Mouse (Mus musculus): ENCODE data around the gene Olfr1383. TPM values are rescaled to one million over a fixed set of nuclear protein-coding genes. Genes with fewer than 3 reads are reported as not detected.

Gene Olfr1383
- polyA plus RNA-seq (2015; fragmentation: Nextera tagmentation; extraction: Ambion mirVana) = not detected in 2 replicates

GRCm38 (mm10) chr11:49519348-49519747 lies at the start of gene Olfr1383:
TSS of gene Olfr1383 (plus strand) at chr11:49519648.

GRCm38 (mm10) chr11:49488770-49489169 lies 30.7 kb upstream of the Olfr1383 start, which contains the start of gene Olfr1385:
TSS of gene Olfr1385 (plus strand) at chr11:49489070.

GRCm38 (mm10) chr11:49527947-49528346 lies 8.5 kb downstream of the Olfr1383 start, which contains the start of gene Olfr1382:
TSS of gene Olfr1382 (plus strand) at chr11:49528247.

GRCm38 (mm10) chr11:49543149-49543548 lies 23.7 kb downstream of the Olfr1383 start, which contains the start of gene Olfr1381:
TSS of gene Olfr1381 (plus strand) at chr11:49543449.

GRCm38 (mm10) chr11:49556578-49556977 lies 37.1 kb downstream of the Olfr1383 start, which contains the start of gene Olfr1380:
TSS of gene Olfr1380 (plus strand) at chr11:49556878.

Other genes with a start within 250 kb of the Olfr1383 start
- gene Olfr1393, start 241.3 kb upstream of the Olfr1383 start, polyA plus RNA-seq (2015; fragmentation: Nextera tagmentation; extraction: Ambion mirVana) = 0.17 TPM in 1 of 2 replicates, not detected in the other
- gene Olfr1392, start 234.4 kb upstream of the Olfr1383 start, polyA plus RNA-seq (2015; fragmentation: Nextera tagmentation; extraction: Ambion mirVana) = 0.08 and 0.11 TPM in 2 replicates
- not detected in 2 replicates for gene Olfr10, start 214.9 kb upstream of the Olfr1383 start, polyA plus RNA-seq (2015; fragmentation: Nextera tagmentation; extraction: Ambion mirVana)
- gene Olfr1391, start 196.9 kb upstream of the Olfr1383 start, polyA plus RNA-seq (2015; fragmentation: Nextera tagmentation; extraction: Ambion mirVana) = not detected in 2 replicates
- gene Olfr1390, start 184.5 kb upstream of the Olfr1383 start, polyA plus RNA-seq (2015; fragmentation: Nextera tagmentation; extraction: Ambion mirVana) = not detected in 2 replicates
- not detected in 2 replicates for gene Olfr1389, start 96.6 kb upstream of the Olfr1383 start, polyA plus RNA-seq (2015; fragmentation: Nextera tagmentation; extraction: Ambion mirVana)
- 0.08 TPM in 1 of 2 replicates, not detected in the other for gene Olfr1388, start 83.0 kb upstream of the Olfr1383 start, polyA plus RNA-seq (2015; fragmentation: Nextera tagmentation; extraction: Ambion mirVana)
- not detected in 2 replicates for gene Olfr1387, start 64.3 kb upstream of the Olfr1383 start, polyA plus RNA-seq (2015; fragmentation: Nextera tagmentation; extraction: Ambion mirVana)
- gene Olfr1386, start 54.6 kb upstream of the Olfr1383 start, polyA plus RNA-seq (2015; fragmentation: Nextera tagmentation; extraction: Ambion mirVana) = not detected in 2 replicates
- gene Olfr1385, start 30.6 kb upstream of the Olfr1383 start, polyA plus RNA-seq (2015; fragmentation: Nextera tagmentation; extraction: Ambion mirVana) = not detected in 2 replicates
- gene Olfr1384, start 12.9 kb upstream of the Olfr1383 start, polyA plus RNA-seq (2015; fragmentation: Nextera tagmentation; extraction: Ambion mirVana) = not detected in 2 replicates
- not detected in 2 replicates for gene Olfr1382, start 8.6 kb downstream of the Olfr1383 start, polyA plus RNA-seq (2015; fragmentation: Nextera tagmentation; extraction: Ambion mirVana)
- gene Olfr1381, start 23.8 kb downstream of the Olfr1383 start, polyA plus RNA-seq (2015; fragmentation: Nextera tagmentation; extraction: Ambion mirVana) = not detected in 2 replicates
- not detected in 2 replicates for gene Olfr1380, start 37.2 kb downstream of the Olfr1383 start, polyA plus RNA-seq (2015; fragmentation: Nextera tagmentation; extraction: Ambion mirVana)
- 0.95 and 1.4 TPM in 2 replicates for gene Flt4, start 89.6 kb downstream of the Olfr1383 start, polyA plus RNA-seq (2015; fragmentation: Nextera tagmentation; extraction: Ambion mirVana)
- 0.53 and 1.1 TPM in 2 replicates for gene Scgb3a1, start 144.0 kb downstream of the Olfr1383 start, polyA plus RNA-seq (2015; fragmentation: Nextera tagmentation; extraction: Ambion mirVana)
- 26.5 and 29.1 TPM in 2 replicates for gene Cnot6, start 193.1 kb downstream of the Olfr1383 start, polyA plus RNA-seq (2015; fragmentation: Nextera tagmentation; extraction: Ambion mirVana)